Mouse (Mus musculus) midbrain, embryonic 16.5 days (tissue): ENCODE results near the gene Rgr. TPM values are rescaled to one million over a fixed set of nuclear protein-coding genes. Genes with fewer than 3 reads are reported as not detected.

Source experiments
- ATAC-seq: fragments of 200-750 bp; cut with Nextera tagmentation; 2 replicates; pipeline ENCODE4 v1.8.0; 2017; ENCODE audit warnings: moderate TSS enrichment
- H3K27ac ChIP-seq: fragments of 300-500 bp; sonication (generic); 2 replicates; pipeline ENCODE4 v1.5.1; 2014; ENCODE audit warnings: mild to moderate bottlenecking, low read length, mixed read lengths
- H3K27me3 ChIP-seq: fragments of 300-500 bp; sonication (generic); 2 replicates; pipeline ENCODE4 v1.6.1; 2014; ENCODE audit warnings: low read depth, low read length, mixed read lengths; ENCODE audit not compliant: control insufficient read depth, insufficient read depth
- H3K36me3 ChIP-seq: fragments of 300-500 bp; sonication (generic); 2 replicates; pipeline ENCODE4 v1.6.1; 2014; ENCODE audit warnings: mild to moderate bottlenecking, low read length, moderate library complexity, mixed read lengths; ENCODE audit not compliant: control insufficient read depth, insufficient read depth
- H3K4me1 ChIP-seq: fragments of 300-500 bp; sonication (generic); 2 replicates; pipeline ENCODE4 v1.6.1; 2014; ENCODE audit warnings: mild to moderate bottlenecking, low read length, mixed read lengths; ENCODE audit not compliant: control insufficient read depth, insufficient read depth
- H3K4me2 ChIP-seq: fragments of 300-500 bp; sonication (generic); 2 replicates; pipeline ENCODE4 v1.6.1; 2014; ENCODE audit warnings: mild to moderate bottlenecking, low read length, mixed read lengths
- H3K4me3 ChIP-seq: fragments of 300-500 bp; sonication (generic); 2 replicates; pipeline ENCODE4 v1.5.1; 2014; ENCODE audit warnings: low read depth, mild to moderate bottlenecking, low read length, moderate library complexity, mixed read lengths
- H3K9ac ChIP-seq: fragments of 300-500 bp; sonication (generic); 2 replicates; pipeline ENCODE4 v1.6.1; 2014; ENCODE audit warnings: low read depth, low read length, mixed read lengths
- H3K9me3 ChIP-seq: fragments of 300-500 bp; sonication (generic); replicated peaks from 2 replicates; pipeline ENCODE4 v1.6.1; 2014; ENCODE audit warnings: mild to moderate bottlenecking, low read length, mixed read lengths; ENCODE audit not compliant: control insufficient read depth, poor library complexity, severe bottlenecking
- whole genome bisulfite sequencing: fragments of 180-500 bp; shearing (Covaris S2); extraction: QIAGEN DNeasy Blood & Tissue Kit; methylation state at CpG from one replicate; pipeline ENCODE4 v1.1.7; 2014; 5-methylcytosine and 5-hydroxymethylcytosine counted together
- polyA plus RNA-seq: library from polyadenylated mRNA; unstranded; fragments of >200 nt; fragmentation: Nextera tagmentation; extraction: Ambion mirVana; gene quantifications from 2 replicates; pipeline ENCODE4 v1.2.1, GENCODE M21; 2015

Rgr gene
- polyA plus RNA-seq: not detected in 2 replicates

DNA sequence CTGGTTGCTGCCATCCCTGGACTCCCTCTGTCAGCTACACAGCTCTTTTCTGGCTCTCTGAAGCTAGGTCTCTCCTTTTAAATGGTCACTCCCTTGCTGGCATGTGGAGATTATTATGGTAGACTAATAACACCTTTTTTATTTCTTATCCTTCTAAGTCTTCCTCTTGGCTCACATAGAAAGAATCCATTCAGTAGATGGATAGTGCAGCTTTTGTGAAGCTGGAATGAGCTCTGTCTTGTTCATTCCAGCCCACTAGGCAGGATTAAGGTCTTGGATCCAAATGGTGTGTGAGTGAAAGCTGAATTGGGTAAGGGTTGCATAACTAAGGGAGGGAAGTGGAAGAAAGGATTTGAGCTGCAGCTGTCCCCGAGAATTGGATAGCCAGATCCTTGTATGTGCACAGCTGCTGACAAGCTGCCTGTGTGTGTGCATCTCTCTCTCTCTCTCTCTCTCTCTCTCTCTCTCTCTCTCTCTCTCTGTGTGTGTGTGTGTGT, at the start of gene Rgr:
Gene Rgr (minus strand): TSS at position 51 of the 497 bp plus-strand sequence.
- no peak within 1 kb of the TSS for H3K4me3 ChIP-seq
- no peak within 1 kb of the TSS for H3K9ac ChIP-seq
- no peaks in the 10 kb centered on the region for H3K36me3 ChIP-seq
- H3K4me2 ChIP-seq: no peak within 1 kb of the TSS
- no peaks in the 10 kb centered on the region for H3K4me1 ChIP-seq
- no peak for ATAC-seq
- no peak within 1 kb of the TSS for H3K27ac ChIP-seq
- H3K27me3 ChIP-seq: no peaks in the 10 kb centered on the region
- 25% methylated on average over 1 of the region's 1 CpGs for WGBS
- no peaks in the 10 kb centered on the region for H3K9me3 ChIP-seq

DNA sequence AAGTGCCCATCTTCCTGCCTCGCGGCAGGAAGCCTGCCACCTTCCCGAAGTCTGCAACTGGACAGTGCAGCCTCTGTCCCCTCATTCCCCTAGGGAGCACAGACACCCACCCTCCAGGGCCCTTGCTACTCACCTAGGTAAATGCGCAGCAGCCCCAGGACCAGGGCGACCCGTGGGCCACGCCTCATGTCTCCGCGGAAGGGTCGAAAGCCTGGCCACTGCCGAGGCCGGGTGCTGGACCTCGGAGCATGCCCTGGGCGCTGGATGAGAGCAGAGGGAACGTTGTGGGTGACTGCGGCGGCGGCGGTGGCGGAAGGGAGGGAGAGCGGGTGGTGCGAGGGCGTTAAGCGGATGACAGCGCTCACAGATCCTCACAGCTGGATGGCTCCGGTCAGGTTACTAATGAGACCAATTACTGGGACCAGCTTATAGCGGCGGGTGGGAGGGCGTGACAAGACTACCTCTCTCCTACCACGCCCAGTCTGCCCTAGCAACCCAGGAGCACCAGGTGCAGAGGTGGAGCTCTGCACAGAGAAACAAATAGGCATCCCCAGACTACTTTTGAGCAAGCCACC, 49.3 kb upstream of the Rgr start, which contains the start of gene Cdhr1:
Gene Cdhr1 (minus strand): TSS at position 392 of the 575 bp plus-strand sequence.
- Histone ChIP-seq H3K4me2 (peak within 1 kb of the TSS; percentile 98), H3K27me3 (no peaks in the 10 kb centered on the region), H3K9me3 (no peaks in the 10 kb centered on the region), H3K36me3 (no peaks in the 10 kb centered on the region), H3K4me3 (peak within 1 kb of the TSS; percentile 61), H3K27ac (no peak within 1 kb of the TSS), H3K4me1 (peaks cover 6% of the 10 kb centered on the region), H3K9ac (peak within 1 kb of the TSS; percentile 85)
- WGBS: under 1% methylated on average over 30 of the region's 30 CpGs
- ATAC-seq: peak; percentile 81

DNA sequence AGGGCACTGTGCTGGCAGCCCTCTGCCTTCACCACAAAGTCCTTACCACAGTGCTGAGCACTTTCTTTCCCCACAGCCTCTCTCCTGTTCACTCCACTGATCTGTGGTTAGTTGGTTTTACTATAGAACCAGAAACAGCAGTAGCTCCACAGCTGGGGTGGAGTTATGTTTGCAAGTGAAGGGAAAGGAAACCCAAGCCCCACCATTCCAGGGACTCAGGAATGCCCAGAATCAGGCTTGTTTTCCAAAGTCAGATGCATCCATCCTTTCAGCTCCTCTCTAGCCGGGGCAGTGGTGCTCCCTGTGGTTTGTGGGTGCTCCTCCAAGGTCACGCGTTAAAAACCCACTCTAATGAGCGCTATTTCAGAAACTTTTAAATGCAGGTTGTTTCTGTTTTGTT, 46.8 kb upstream of the Rgr start:
- peaks cover 6% of the 10 kb centered on the region for H3K4me1 ChIP-seq

GRCm38 (mm10) chr14:37094436-37094835, 45.7 kb upstream of the Rgr start:
- no peak for ATAC-seq
- Histone ChIP-seq H3K27ac (no peak overlapping the region), H3K4me2 (no peak overlapping the region), H3K4me3 (no peak overlapping the region), H3K36me3 (no peaks in the 10 kb centered on the region), H3K27me3 (no peaks in the 10 kb centered on the region), H3K9me3 (no peaks in the 10 kb centered on the region), H3K9ac (no peak overlapping the region), H3K4me1 (peaks cover 6% of the 10 kb centered on the region)
- WGBS: 57% methylated on average over 6 of the region's 6 CpGs

More for the DNA sequence above, 46.8 kb upstream of the Rgr start:
- no peak for ATAC-seq
- Histone ChIP-seq H3K4me3 (no peak overlapping the region), H3K9ac (no peak overlapping the region), H3K9me3 (no peaks in the 10 kb centered on the region), H3K36me3 (no peaks in the 10 kb centered on the region), H3K4me2 (no peak overlapping the region), H3K27ac (no peak overlapping the region), H3K27me3 (no peaks in the 10 kb centered on the region)
- 92% methylated on average over 4 of the region's 4 CpGs for WGBS

DNA sequence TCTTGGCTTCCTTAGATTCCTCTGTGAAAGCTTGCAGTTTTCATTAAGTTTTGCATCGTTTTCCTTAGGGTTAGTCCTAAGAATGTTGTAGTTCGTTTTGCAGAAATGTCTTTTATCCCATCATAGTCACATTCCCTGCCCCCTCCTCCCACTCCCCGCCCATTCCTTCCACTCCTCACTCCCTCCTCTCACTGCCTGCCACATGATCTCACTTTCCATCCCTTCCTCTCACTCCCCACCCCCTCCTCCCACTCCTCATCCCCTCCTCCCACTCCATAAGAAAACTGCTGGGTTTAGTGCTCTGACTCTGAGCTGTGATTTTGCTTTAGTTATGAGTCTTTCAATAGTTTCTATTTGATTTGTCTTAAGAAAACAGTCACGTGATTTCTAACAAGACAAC, 35.0 kb upstream of the Rgr start:
- Histone ChIP-seq H3K9ac (no peak overlapping the region), H3K4me3 (no peak overlapping the region), H3K27me3 (no peaks in the 10 kb centered on the region), H3K9me3 (no peaks in the 10 kb centered on the region), H3K36me3 (no peaks in the 10 kb centered on the region), H3K4me1 (no peaks in the 10 kb centered on the region), H3K4me2 (no peak overlapping the region), H3K27ac (no peak overlapping the region)
- 28% methylated on average over 4 of the region's 4 CpGs for WGBS
- ATAC-seq: no peak

- Histone ChIP-seq H3K9me3 (no peaks in the 10 kb centered on the region), H3K4me2 (no peak overlapping the region), H3K36me3 (no peaks in the 10 kb centered on the region), H3K27me3 (no peaks in the 10 kb centered on the region), H3K27ac (no peak overlapping the region), H3K4me3 (no peak overlapping the region), H3K4me1 (no peaks in the 10 kb centered on the region), H3K9ac (no peak overlapping the region)
- ATAC-seq: no peak
- WGBS: 100% methylated on average over 1 of the region's 1 CpGs
Observed at GRCm38 (mm10) chr14:37080724-37081123, 32.0 kb upstream of the Rgr start.

DNA sequence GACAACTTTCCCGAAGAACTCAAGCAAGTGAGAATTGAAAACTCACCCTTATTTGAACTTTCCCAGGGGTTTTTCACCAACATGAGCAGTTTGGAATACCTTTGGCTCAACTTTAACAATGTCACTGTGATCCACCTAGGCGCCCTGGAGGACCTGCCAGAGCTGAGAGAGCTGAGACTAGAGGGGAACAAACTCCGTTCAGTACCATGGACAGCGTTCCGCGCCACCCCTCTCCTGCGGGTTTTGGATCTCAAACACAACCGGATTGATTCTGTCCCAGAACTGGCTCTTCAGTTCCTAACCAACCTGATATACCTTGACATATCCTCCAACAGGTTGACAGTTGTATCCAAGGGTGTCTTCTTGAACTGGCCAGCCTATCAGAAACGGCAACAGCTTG, 19.8 kb upstream of the Rgr start:
- 22% methylated on average over 9 of the region's 9 CpGs for WGBS
- H3K4me1 ChIP-seq: no peaks in the 10 kb centered on the region
- H3K9ac ChIP-seq: no peak overlapping the region

GRCm38 (mm10) chr14:37067629-37068028, 18.9 kb upstream of the Rgr start, which contains the start of gene Lrit2:
TSS of gene Lrit2 (plus strand) at chr14:37067929.
- H3K9me3 ChIP-seq: no peaks in the 10 kb centered on the region
- no peak within 1 kb of the TSS for H3K27ac ChIP-seq
- H3K36me3 ChIP-seq: no peaks in the 10 kb centered on the region
- no peaks in the 10 kb centered on the region for H3K27me3 ChIP-seq
- 70% methylated on average over 5 of the region's 5 CpGs for WGBS
- no peak for ATAC-seq
- H3K4me2 ChIP-seq: no peak within 1 kb of the TSS
- H3K4me1 ChIP-seq: no peaks in the 10 kb centered on the region
- H3K4me3 ChIP-seq: no peak within 1 kb of the TSS
- H3K9ac ChIP-seq: no peak within 1 kb of the TSS

More for the DNA sequence above, 19.8 kb upstream of the Rgr start:
- Histone ChIP-seq H3K4me3 (no peak overlapping the region), H3K36me3 (no peaks in the 10 kb centered on the region), H3K27ac (no peak overlapping the region), H3K9me3 (no peaks in the 10 kb centered on the region), H3K4me2 (no peak overlapping the region), H3K27me3 (no peaks in the 10 kb centered on the region)
- ATAC-seq: no peak

- no peaks in the 10 kb centered on the region for H3K27me3 ChIP-seq
- no peaks in the 10 kb centered on the region for H3K4me1 ChIP-seq
- no peak overlapping the region for H3K9ac ChIP-seq
- H3K27ac ChIP-seq: no peak overlapping the region
- H3K9me3 ChIP-seq: no peaks in the 10 kb centered on the region
- H3K4me3 ChIP-seq: no peak overlapping the region
- H3K36me3 ChIP-seq: no peaks in the 10 kb centered on the region
- no peak for ATAC-seq
- H3K4me2 ChIP-seq: no peak overlapping the region
- WGBS: 58% methylated on average over 2 of the region's 2 CpGs
Observed at GRCm38 (mm10) chr14:37066636-37067035, 17.9 kb upstream of the Rgr start.
